Mouse (Mus musculus): ENCODE measurements around the gene Serpinb1a. TPM values are rescaled to one million over a fixed set of nuclear protein-coding genes. Genes with fewer than 3 reads are reported as not detected.

Serpinb1a gene
- 63.4 and 69.9 TPM in 2 replicates for polyA plus RNA-seq (2012; rRNA removed; ENCODE audit: low replicate concordance)

GRCm38 (mm10) chr13:32850668-32851404 is at the start of gene Serpinb1a:
Gene Serpinb1a (minus strand): TSS chr13:32851185.

GRCm38 (mm10) chr13:32898111-32898510 is 47.1 kb upstream of the Serpinb1a start, which contains the start of gene Serpinb1c:
Gene Serpinb1c (minus strand): TSS chr13:32898211.

GRCm38 (mm10) chr13:32802259-32803081 is 48.5 kb downstream of the Serpinb1a start, which contains the start of gene D930007J09Rik:
Gene D930007J09Rik (minus strand): TSS chr13:32802849.

GRCm38 (mm10) chr13:32801693-32802221 is 49.2 kb downstream of the Serpinb1a start, which contains the start of gene Wrnip1:
Gene Wrnip1 (plus strand): TSS chr13:32802038.

Other genes starting within 250 kb of the Serpinb1a start
- not detected in 2 replicates for gene Mylk4, start 67.2 kb downstream of the Serpinb1a start, polyA plus RNA-seq (2012; rRNA removed; ENCODE audit: low replicate concordance)
- gene Wrnip1, start 49.1 kb downstream of the Serpinb1a start, polyA plus RNA-seq (2012; rRNA removed; ENCODE audit: low replicate concordance), result 20.2 and 35.0 TPM in 2 replicates
- not detected in 2 replicates for gene D930007J09Rik, start 48.3 kb downstream of the Serpinb1a start, polyA plus RNA-seq (2012; rRNA removed; ENCODE audit: low replicate concordance)
- gene Serpinb1c, start 47.0 kb upstream of the Serpinb1a start, polyA plus RNA-seq (2012; rRNA removed; ENCODE audit: low replicate concordance), result not detected in 2 replicates
- 0.36 and 0.44 TPM in 2 replicates for gene Serpinb6b, start 114.0 kb upstream of the Serpinb1a start, polyA plus RNA-seq (2012; rRNA removed; ENCODE audit: low replicate concordance)
- gene Serpinb9, start 152.1 kb upstream of the Serpinb1a start, polyA plus RNA-seq (2012; rRNA removed; ENCODE audit: low replicate concordance), result 0.32 and 0.55 TPM in 2 replicates
- not detected in 2 replicates for gene Serpinb9b, start 176.2 kb upstream of the Serpinb1a start, polyA plus RNA-seq (2012; rRNA removed; ENCODE audit: low replicate concordance)
- not detected in 2 replicates for gene Serpinb1b, start 227.4 kb upstream of the Serpinb1a start, polyA plus RNA-seq (2012; rRNA removed; ENCODE audit: low replicate concordance)

Measured in duodenum, adult 2 months (tissue).